Mouse (Mus musculus) ES-E14 (cell line): ENCODE data around the gene Olfr432.

Experiments used
- CHD2 ChIP-seq: IDR thresholded peaks from 2 replicates; pipeline ENCODE4 v1.6.1; 2014; ENCODE audit warnings: mild to moderate bottlenecking, low read depth, low read length, inconsistent platforms
- HCFC1 ChIP-seq: IDR thresholded peaks from 2 replicates; pipeline ENCODE4 v1.6.1; 2012; ENCODE audit warnings: low read length, inconsistent platforms, borderline replicate concordance; ENCODE audit not compliant: insufficient read depth
- MAFK ChIP-seq: IDR thresholded peaks from 2 replicates; pipeline ENCODE4 v1.6.1; 2014; ENCODE audit warnings: mild to moderate bottlenecking, low read depth, low read length, inconsistent platforms; ENCODE audit not compliant: insufficient read depth
- ZC3H11A ChIP-seq: IDR thresholded peaks from 2 replicates; pipeline ENCODE4 v1.6.1; 2012; ENCODE audit warnings: low read depth, mild to moderate bottlenecking, inconsistent platforms, low read length, borderline replicate concordance
- ZNF384 ChIP-seq: IDR thresholded peaks from 2 replicates; pipeline ENCODE4 v1.6.1; 2012; ENCODE audit warnings: low read depth, low read length, inconsistent platforms

GRCm38 (mm10) chr1:174084031-174084430 is 35.0 kb downstream of the Olfr432 start, which contains the start of gene Olfr429:
- TF ChIP-seq HCFC1 (no peak), ZC3H11A (no peak), ZNF384 (no peak), CHD2 (no peak), MAFK (no peak)
